Mouse (Mus musculus): ENCODE measurements at regions not wholly inside any gene's neighbourhood (a gene's known extent, or its start where the extent isn't known, plus 50 kb on each side); places are given as distances from the start of the nearest gene placed in this dataset.

DNA sequence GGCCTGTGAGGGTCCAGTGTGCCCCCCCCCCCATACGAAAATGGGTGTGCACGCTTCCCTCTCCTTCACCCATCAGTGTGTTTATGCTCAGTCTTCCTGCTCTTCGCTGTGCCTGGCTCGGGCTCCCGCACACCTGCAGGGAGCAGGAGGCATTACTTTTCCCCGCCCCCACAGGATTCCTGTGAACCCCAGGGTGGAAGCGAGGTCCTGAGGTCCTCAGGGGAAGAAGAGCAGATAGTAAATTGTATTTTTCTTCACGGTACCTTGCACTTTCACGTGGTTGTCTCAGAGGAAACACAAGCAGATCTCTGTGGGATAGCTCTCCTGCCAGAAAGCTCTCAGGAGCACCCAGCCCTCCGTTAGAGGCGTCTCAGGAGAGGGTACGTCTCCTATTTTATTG lies 91.4 kb downstream of the Tmx1 start:
- ATAC-seq (ENCODE audit: low FRiP score) (no peak; the same call in 1 of the 2 replicates), DNase-seq (ENCODE audit: low spot score) (no peak)
- no peak overlapping the region for H3K4me2 ChIP-seq (replicated peaks)
- no peaks in the 10 kb centered on the region for H3K4me1 ChIP-seq (replicated peaks; ENCODE audit: control insufficient read depth, insufficient read depth, low read length)
- H3K27me3 ChIP-seq (ENCODE audit: control insufficient read depth, insufficient read depth, low read length) = no peaks in the 10 kb centered on the region
- 32% methylated on average over 12 of the region's 12 CpGs for WGBS
- H3K36me3 ChIP-seq (replicated peaks; ENCODE audit: control insufficient read depth, insufficient read depth) = no peaks in the 10 kb centered on the region
- H3K27ac ChIP-seq = no peak overlapping the region
- no peak overlapping the region for H3K9ac ChIP-seq
- no peaks in the 10 kb centered on the region for H3K9me3 ChIP-seq (ENCODE audit: control insufficient read depth, low read length)
- no peak overlapping the region for H3K4me3 ChIP-seq (replicated peaks; ENCODE audit: low read length)

DNA sequence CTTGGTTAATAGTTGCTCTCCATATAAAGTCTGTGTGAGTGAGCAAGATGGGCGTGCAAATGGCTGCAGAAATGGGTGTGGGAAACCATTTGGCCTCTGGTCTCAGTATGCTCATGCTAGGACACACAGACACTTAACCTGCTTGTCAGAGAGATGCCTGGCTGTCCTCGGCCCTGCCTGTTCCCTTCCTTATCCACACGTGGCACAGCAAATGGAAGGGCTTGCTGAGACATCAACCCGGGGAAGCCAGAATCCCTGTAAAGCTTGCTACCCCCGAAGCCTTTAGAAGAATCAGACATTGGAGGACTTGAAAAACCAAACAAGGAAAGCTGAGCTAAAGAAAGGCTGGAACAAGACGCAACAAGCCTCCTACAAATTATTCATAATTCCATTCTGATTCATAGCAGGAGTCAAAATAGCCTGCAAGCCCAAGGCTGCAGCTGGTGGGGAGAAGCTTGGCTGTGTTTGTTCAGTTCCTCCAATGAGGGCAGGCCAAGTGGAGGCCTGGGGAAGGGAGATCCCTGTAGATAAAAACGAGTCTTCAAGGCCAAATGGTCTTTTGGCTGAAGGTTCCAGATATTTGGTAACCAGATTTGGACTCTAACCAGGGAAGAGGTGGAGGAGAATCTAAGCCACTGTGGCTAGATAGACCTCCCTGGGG lies 92.1 kb downstream of the Tmx1 start:
- H3K4me3 ChIP-seq (replicated peaks; ENCODE audit: low read length) = no peak overlapping the region
- no peaks in the 10 kb centered on the region for H3K36me3 ChIP-seq (replicated peaks; ENCODE audit: control insufficient read depth, insufficient read depth)
- no peak overlapping the region for H3K4me2 ChIP-seq (replicated peaks)
- 66% methylated on average over 7 of the region's 7 CpGs for WGBS
- H3K4me1 ChIP-seq (replicated peaks; ENCODE audit: control insufficient read depth, insufficient read depth, low read length) = no peaks in the 10 kb centered on the region
- no peaks in the 10 kb centered on the region for H3K27me3 ChIP-seq (ENCODE audit: control insufficient read depth, insufficient read depth, low read length)
- DNase-seq (ENCODE audit: low spot score) (no peak), ATAC-seq (ENCODE audit: low FRiP score) (no peak)
- no peak overlapping the region for H3K9ac ChIP-seq
- H3K27ac ChIP-seq = no peak overlapping the region
- no peaks in the 10 kb centered on the region for H3K9me3 ChIP-seq (ENCODE audit: control insufficient read depth, low read length)

DNA sequence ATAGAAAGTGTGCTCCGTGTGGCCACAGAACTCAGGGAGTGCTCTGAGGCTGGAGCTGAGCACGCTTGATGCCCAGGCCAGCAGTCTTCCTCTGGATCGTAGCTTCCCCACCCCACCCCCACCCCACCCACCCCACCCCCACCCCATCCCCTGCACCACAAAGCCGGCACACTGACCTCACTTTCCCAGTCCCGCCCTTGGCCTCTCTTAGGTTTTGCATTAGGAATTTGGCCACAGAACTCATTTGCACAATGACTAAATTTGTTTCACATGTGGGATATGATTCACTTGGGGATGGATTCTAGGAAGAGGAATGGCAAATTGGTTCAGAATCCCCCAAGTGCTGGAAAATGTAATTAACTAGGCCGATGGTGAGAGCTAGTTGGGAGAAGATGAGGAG lies 94.3 kb downstream of the Tmx1 start:
- WGBS = 56% methylated on average over 6 of the region's 6 CpGs
- Histone ChIP-seq H3K36me3 (replicated peaks; ENCODE audit: control insufficient read depth, insufficient read depth) (no peaks in the 10 kb centered on the region), H3K4me3 (replicated peaks; ENCODE audit: low read length) (no peak overlapping the region), H3K4me1 (replicated peaks; ENCODE audit: control insufficient read depth, insufficient read depth, low read length) (no peaks in the 10 kb centered on the region), H3K27ac (no peak overlapping the region), H3K27me3 (ENCODE audit: control insufficient read depth, insufficient read depth, low read length) (no peaks in the 10 kb centered on the region), H3K9ac (no peak overlapping the region), H3K4me2 (replicated peaks) (no peak overlapping the region), H3K9me3 (ENCODE audit: control insufficient read depth, low read length) (0 out of 2 replicates have a peak, but pooled peaks cover 3% of the 10 kb centered on the region)
- ATAC-seq (ENCODE audit: low FRiP score) (no peak), DNase-seq (ENCODE audit: low spot score) (no peak)

DNA sequence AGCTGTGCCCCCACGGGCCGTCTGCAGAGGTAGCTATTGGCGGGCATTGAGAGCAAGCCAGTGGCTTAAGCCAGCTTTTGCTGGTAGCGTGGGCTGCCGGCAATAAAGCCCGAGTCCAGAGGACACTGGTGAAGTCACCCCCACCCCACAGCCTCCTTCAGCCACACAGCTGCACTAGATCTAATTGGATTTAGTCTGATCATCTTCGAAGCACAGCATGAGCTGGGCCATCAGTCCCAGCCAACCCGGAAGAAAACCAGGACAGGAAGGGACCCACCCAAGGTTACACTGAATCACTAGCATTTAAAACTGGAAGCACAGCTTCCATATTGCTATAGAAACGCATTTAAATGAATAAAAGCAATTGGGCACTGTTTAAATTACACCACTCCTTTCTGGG lies 96.4 kb downstream of the Tmx1 start:
- H3K9ac ChIP-seq = no peak overlapping the region
- no peak overlapping the region for H3K4me3 ChIP-seq (replicated peaks; ENCODE audit: low read length)
- no peaks in the 10 kb centered on the region for H3K4me1 ChIP-seq (replicated peaks; ENCODE audit: control insufficient read depth, insufficient read depth, low read length)
- 81% methylated on average over 9 of the region's 9 CpGs for WGBS
- no peak for DNase-seq (ENCODE audit: low spot score)
- 0 out of 2 replicates have a peak, but pooled peaks cover 3% of the 10 kb centered on the region for H3K9me3 ChIP-seq (ENCODE audit: control insufficient read depth, low read length)
- no peaks in the 10 kb centered on the region for H3K27me3 ChIP-seq (ENCODE audit: control insufficient read depth, insufficient read depth, low read length)
- no peak overlapping the region for H3K27ac ChIP-seq
- ATAC-seq (ENCODE audit: low FRiP score) = no peak
- no peak overlapping the region for H3K4me2 ChIP-seq (replicated peaks)
- no peaks in the 10 kb centered on the region for H3K36me3 ChIP-seq (replicated peaks; ENCODE audit: control insufficient read depth, insufficient read depth)

DNA sequence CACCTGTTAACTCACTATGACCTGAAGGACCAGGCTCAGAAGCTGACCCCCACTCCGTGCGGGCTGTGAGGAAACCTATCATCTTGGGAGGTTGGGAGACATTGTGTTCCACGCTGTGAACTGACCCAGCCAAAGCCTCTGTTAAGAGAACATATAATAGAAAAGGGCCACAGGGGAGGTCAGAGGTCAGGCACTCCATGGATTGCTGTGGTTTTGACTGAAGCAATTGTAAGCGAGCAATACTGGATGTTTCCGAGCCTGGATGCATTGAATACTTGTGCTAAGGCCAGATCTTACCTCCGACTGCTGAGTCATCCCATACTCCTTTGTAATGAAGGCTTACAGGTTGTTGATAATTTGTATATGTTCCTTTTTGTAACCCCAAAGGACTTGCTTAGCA lies 101.0 kb downstream of the Tmx1 start:
- no peak for ATAC-seq (ENCODE audit: low FRiP score)
- H3K4me1 ChIP-seq (replicated peaks; ENCODE audit: control insufficient read depth, insufficient read depth, low read length) = no peaks in the 10 kb centered on the region
- H3K27me3 ChIP-seq (ENCODE audit: control insufficient read depth, insufficient read depth, low read length) = no peaks in the 10 kb centered on the region
- no peaks in the 10 kb centered on the region for H3K36me3 ChIP-seq (replicated peaks; ENCODE audit: control insufficient read depth, insufficient read depth)
- no peak overlapping the region for H3K9ac ChIP-seq
- WGBS = 21% methylated on average over 6 of the region's 6 CpGs
- no peak overlapping the region for H3K27ac ChIP-seq
- H3K9me3 ChIP-seq (ENCODE audit: control insufficient read depth, low read length) = 0 out of 2 replicates have a peak, but pooled peaks cover 3% of the 10 kb centered on the region
- no peak overlapping the region for H3K4me2 ChIP-seq (replicated peaks)
- H3K4me3 ChIP-seq (replicated peaks; ENCODE audit: low read length) = no peak overlapping the region
- DNase-seq (ENCODE audit: low spot score) = no peak

DNA sequence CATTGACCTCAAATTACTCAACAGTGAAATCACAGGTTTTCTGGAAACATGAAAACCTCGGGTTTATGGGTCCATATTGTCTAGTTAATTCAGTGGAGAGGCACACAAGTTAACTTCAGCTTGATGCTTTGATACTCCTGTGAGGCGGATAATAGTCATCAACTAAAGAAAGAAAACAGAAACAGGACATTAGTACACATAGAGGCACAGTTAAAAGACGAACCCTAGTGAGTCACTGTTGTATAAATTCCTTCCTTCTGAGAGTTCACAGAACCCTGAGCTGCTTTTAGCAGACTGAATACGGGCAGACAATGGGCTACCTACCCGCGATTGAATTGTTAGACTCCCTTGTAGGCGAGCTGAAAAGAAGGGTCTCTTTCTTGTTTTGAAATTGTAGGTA lies 101.7 kb downstream of the Tmx1 start:
- DNase-seq (ENCODE audit: low spot score) = no peak
- no peak overlapping the region for H3K27ac ChIP-seq
- no peak overlapping the region for H3K4me3 ChIP-seq (replicated peaks; ENCODE audit: low read length)
- ATAC-seq (ENCODE audit: low FRiP score) = no peak
- H3K9me3 ChIP-seq (ENCODE audit: control insufficient read depth, low read length) = 0 out of 2 replicates have a peak, but pooled peaks cover 3% of the 10 kb centered on the region
- no peak overlapping the region for H3K9ac ChIP-seq
- H3K36me3 ChIP-seq (replicated peaks; ENCODE audit: control insufficient read depth, insufficient read depth) = no peaks in the 10 kb centered on the region
- no peak overlapping the region for H3K4me2 ChIP-seq (replicated peaks)
- H3K4me1 ChIP-seq (replicated peaks; ENCODE audit: control insufficient read depth, insufficient read depth, low read length) = no peaks in the 10 kb centered on the region
- H3K27me3 ChIP-seq (ENCODE audit: control insufficient read depth, insufficient read depth, low read length) = no peaks in the 10 kb centered on the region
- 18% methylated on average over 7 of the region's 7 CpGs for WGBS

DNA sequence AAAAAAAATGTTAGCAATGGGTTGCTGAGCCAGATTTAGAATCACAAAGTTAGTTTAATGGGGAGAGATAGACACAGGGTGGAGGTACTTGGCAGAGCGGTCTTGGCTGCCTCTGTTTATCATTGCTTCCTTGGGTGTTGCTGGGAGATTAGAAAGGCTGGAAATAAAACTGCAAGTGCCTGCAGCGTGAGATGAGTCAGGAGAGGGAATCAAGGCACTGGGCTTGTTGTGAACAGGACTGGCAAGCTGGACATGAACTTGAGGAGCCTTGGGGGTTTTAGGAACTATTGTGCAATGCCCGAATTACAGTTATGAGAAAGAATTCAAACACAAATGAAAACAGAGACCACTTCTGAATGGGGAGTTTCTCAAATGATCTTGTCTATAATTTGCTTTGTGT lies 102.8 kb downstream of the Tmx1 start:
- Histone ChIP-seq H3K9me3 (ENCODE audit: control insufficient read depth, low read length) (0 out of 2 replicates have a peak, but pooled peaks cover 3% of the 10 kb centered on the region), H3K27me3 (ENCODE audit: control insufficient read depth, insufficient read depth, low read length) (no peaks in the 10 kb centered on the region), H3K4me2 (replicated peaks) (no peak overlapping the region), H3K4me1 (replicated peaks; ENCODE audit: control insufficient read depth, insufficient read depth, low read length) (no peaks in the 10 kb centered on the region), H3K27ac (no peak overlapping the region), H3K9ac (no peak overlapping the region), H3K4me3 (replicated peaks; ENCODE audit: low read length) (no peak overlapping the region), H3K36me3 (replicated peaks; ENCODE audit: control insufficient read depth, insufficient read depth) (no peaks in the 10 kb centered on the region)
- DNase-seq (ENCODE audit: low spot score) = no peak
- ATAC-seq (ENCODE audit: low FRiP score) = no peak
- WGBS = 64% methylated on average over 3 of the region's 3 CpGs

DNA sequence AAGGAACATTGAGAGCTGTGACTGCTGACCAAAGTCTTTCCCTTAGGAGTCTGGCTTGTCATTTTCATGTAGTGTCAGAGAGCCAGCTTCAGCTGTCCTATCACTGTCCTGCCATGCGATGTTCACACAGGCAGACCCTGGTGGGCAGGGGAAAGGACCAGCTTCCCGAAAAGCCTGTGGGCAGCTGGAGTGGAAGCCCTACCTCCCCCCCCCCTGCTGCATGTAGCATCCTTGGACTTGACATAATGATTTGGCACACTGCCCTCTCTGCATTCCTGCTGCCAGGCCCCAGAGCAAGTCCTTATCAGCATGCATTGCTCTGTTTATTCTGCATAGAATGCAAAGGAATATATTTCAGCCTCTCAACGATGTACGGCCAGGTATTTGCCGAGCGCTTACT lies 103.9 kb downstream of the Tmx1 start:
- H3K4me3 ChIP-seq (replicated peaks; ENCODE audit: low read length) = no peak overlapping the region
- H3K27ac ChIP-seq = no peak overlapping the region
- WGBS = 73% methylated on average over 6 of the region's 6 CpGs
- peak; percentile 48 for DNase-seq (ENCODE audit: low spot score)
- no peak overlapping the region for H3K4me2 ChIP-seq (replicated peaks)
- no peak for ATAC-seq (ENCODE audit: low FRiP score)
- no peaks in the 10 kb centered on the region for H3K36me3 ChIP-seq (replicated peaks; ENCODE audit: control insufficient read depth, insufficient read depth)
- H3K9ac ChIP-seq = no peak overlapping the region
- no peaks in the 10 kb centered on the region for H3K27me3 ChIP-seq (ENCODE audit: control insufficient read depth, insufficient read depth, low read length)
- H3K4me1 ChIP-seq (replicated peaks; ENCODE audit: control insufficient read depth, insufficient read depth, low read length) = no peaks in the 10 kb centered on the region
- no peaks in the 10 kb centered on the region for H3K9me3 ChIP-seq (ENCODE audit: control insufficient read depth, low read length)

DNA sequence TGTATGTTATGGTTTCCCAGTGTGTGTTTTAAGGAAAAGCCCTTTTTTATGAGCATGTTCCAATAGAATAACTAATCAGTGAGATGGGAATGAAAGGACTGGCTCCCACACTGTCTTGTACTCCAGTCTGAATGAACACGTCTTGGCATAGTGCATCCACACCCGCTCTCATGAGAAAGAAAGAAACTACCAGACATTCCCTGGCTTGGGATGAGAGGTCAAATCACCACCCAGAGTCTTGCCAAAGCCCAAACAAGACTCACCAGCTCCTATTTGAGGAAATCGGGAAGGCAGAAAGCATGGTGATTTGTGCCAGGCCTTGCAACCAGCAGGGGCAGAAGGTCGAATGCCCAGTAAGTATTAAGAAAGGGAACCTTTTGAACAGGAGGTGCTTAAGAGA lies 110.6 kb downstream of the Tmx1 start:
- no peak overlapping the region for H3K4me2 ChIP-seq (replicated peaks)
- ATAC-seq (ENCODE audit: low FRiP score) (no peak), DNase-seq (ENCODE audit: low spot score) (no peak)
- no peaks in the 10 kb centered on the region for H3K4me1 ChIP-seq (replicated peaks; ENCODE audit: control insufficient read depth, insufficient read depth, low read length)
- no peak overlapping the region for H3K27ac ChIP-seq
- no peaks in the 10 kb centered on the region for H3K27me3 ChIP-seq (ENCODE audit: control insufficient read depth, insufficient read depth, low read length)
- no peak overlapping the region for H3K4me3 ChIP-seq (replicated peaks; ENCODE audit: low read length)
- WGBS = 90% methylated on average over 4 of the region's 4 CpGs
- H3K9me3 ChIP-seq (ENCODE audit: control insufficient read depth, low read length) = no peaks in the 10 kb centered on the region
- H3K36me3 ChIP-seq (replicated peaks; ENCODE audit: control insufficient read depth, insufficient read depth) = no peaks in the 10 kb centered on the region
- H3K9ac ChIP-seq = no peak overlapping the region

DNA sequence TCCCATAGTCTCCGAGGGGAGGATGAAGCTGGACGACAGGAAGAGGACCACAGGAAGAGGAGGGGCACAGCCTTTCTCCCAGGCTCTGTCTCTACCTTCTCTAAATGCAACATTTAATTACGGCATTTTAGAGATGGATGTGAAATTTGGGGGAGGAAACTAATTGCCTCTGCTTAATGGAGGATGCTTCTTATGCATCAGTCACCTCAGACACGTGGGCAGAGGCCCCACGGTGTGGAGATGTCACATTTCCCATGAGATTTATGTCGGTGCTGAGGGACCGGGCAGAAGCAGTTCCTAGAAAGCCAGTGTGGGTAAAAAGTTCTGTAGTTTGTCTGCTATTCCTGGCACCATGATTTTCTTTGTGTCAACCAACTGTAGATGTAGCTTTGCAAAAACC lies 122.8 kb downstream of the Tmx1 start:
- DNase-seq (ENCODE audit: low spot score) = no peak
- ATAC-seq (ENCODE audit: low FRiP score) = no peak
- WGBS = 70% methylated on average over 7 of the region's 7 CpGs

More for the DNA sequence above, 122.8 kb downstream of the Tmx1 start:
- no peaks in the 10 kb centered on the region for H3K36me3 ChIP-seq (replicated peaks; ENCODE audit: control insufficient read depth, insufficient read depth)
- H3K4me1 ChIP-seq (replicated peaks; ENCODE audit: control insufficient read depth, insufficient read depth, low read length) = no peaks in the 10 kb centered on the region
- no peaks in the 10 kb centered on the region for H3K9me3 ChIP-seq (ENCODE audit: control insufficient read depth, low read length)
- no peak overlapping the region for H3K4me2 ChIP-seq (replicated peaks)
- H3K27ac ChIP-seq = no peak overlapping the region
- H3K27me3 ChIP-seq (ENCODE audit: control insufficient read depth, insufficient read depth, low read length) = no peaks in the 10 kb centered on the region
- H3K9ac ChIP-seq = no peak overlapping the region
- H3K4me3 ChIP-seq (replicated peaks; ENCODE audit: low read length) = no peak overlapping the region

All from hindbrain, embryonic 14.5 days (tissue).